Mouse (Mus musculus) gastrocnemius, postnatal 36 days (tissue): ENCODE results near the gene Fam20c. TPM values are rescaled to one million over a fixed set of nuclear protein-coding genes. Genes with fewer than 3 reads are reported as not detected.

Experiments used
- DNase-seq, 2 experiments: peaks; one replicate each; pipeline ENCODE4 v3.0.0; 2022
- intact Hi-C: fragments of 180-260 bp; cut with DNase I; formaldehyde crosslinking; loops from one replicate; pipeline ENCODE4 v1.15.1; 2025
- total RNA-seq, 2 experiments: library from RNA; stranded (reverse); gene quantifications; 2 replicates each; pipeline ENCODE4 v1.2.3; 2021

Fam20c gene
- total RNA-seq, 2 experiments from 2014 or later: 13.9 to 16.3 TPM

- no peak for DNase-seq
- intact Hi-C loops: no loop called here
These were observed 36.7 kb downstream of the Fam20c start for GRCm38 (mm10) chr5:138790954-138791480.

- no peak for DNase-seq
- intact Hi-C loops: no loop called here
These were observed 47.3 kb downstream of the Fam20c start for GRCm38 (mm10) chr5:138801588-138802116.

- no peak for DNase-seq
- intact Hi-C loops: no loop called here
These were observed 50.0 kb downstream of the Fam20c start for GRCm38 (mm10) chr5:138804286-138804685.

- intact Hi-C loops: loop anchor here (5.0 kb wide), 1 partner anchor 633 kb away; no protein-coding TSS in a partner anchor
- DNase-seq: no peak
These were observed 55.5 kb downstream of the Fam20c start for GRCm38 (mm10) chr5:138809767-138810166.

GRCm38 (mm10) chr5:138819780-138820179, 65.5 kb downstream of the Fam20c start, which contains the start of gene Gm5294:
Gene Gm5294, plus strand, starts transcription at chr5:138820080.
- no peak for DNase-seq
- intact Hi-C loops: no loop called here

GRCm38 (mm10) chr5:138820717-138821332, 66.5 kb downstream of the Fam20c start:
- no peak for DNase-seq

GRCm38 (mm10) chr5:138825090-138825489, 70.8 kb downstream of the Fam20c start:
- DNase-seq: no peak
- intact Hi-C loops: no loop called here

More at GRCm38 (mm10) chr5:138820717-138821332, 66.5 kb downstream of the Fam20c start:
- intact Hi-C loops: no loop called here

GRCm38 (mm10) chr5:138833406-138833805, 79.1 kb downstream of the Fam20c start:
- DNase-seq: no peak
- intact Hi-C loops: no loop called here

GRCm38 (mm10) chr5:138834910-138835309, 80.6 kb downstream of the Fam20c start:
- no peak for DNase-seq
- intact Hi-C loops: no loop called here

- intact Hi-C loops: no loop called here
These were observed 86.7 kb downstream of the Fam20c start for GRCm38 (mm10) chr5:138840981-138841380.

GRCm38 (mm10) chr5:138843168-138843824, 89.0 kb downstream of the Fam20c start:
- intact Hi-C loops: no loop called here
- DNase-seq: no peak

More at GRCm38 (mm10) chr5:138840981-138841380, 86.7 kb downstream of the Fam20c start:
- DNase-seq: no peak

- DNase-seq: no peak
- intact Hi-C loops: no loop called here
These were observed 92.2 kb downstream of the Fam20c start for GRCm38 (mm10) chr5:138846506-138846905.

GRCm38 (mm10) chr5:138848102-138848501, 93.8 kb downstream of the Fam20c start:
- DNase-seq: peak; percentile 82 to 92
- intact Hi-C loops: loop anchor here (2.0 kb wide), 2 partner anchors 237 to 331 kb away; no protein-coding TSS in a partner anchor

- intact Hi-C loops: loop anchor here (2.0 kb wide), 2 partner anchors 235 to 329 kb away; no protein-coding TSS in a partner anchor
- DNase-seq: no peak
These were observed 95.6 kb downstream of the Fam20c start for GRCm38 (mm10) chr5:138849682-138850461.

GRCm38 (mm10) chr5:138850462-138850844, 96.1 kb downstream of the Fam20c start:
- intact Hi-C loops: no loop called here
- no peak for DNase-seq

- DNase-seq: no peak
- intact Hi-C loops: no loop called here
These were observed 97.0 kb downstream of the Fam20c start for GRCm38 (mm10) chr5:138851296-138851780.

GRCm38 (mm10) chr5:138852151-138852550, 97.8 kb downstream of the Fam20c start:
- no peak for DNase-seq
- intact Hi-C loops: no loop called here

- intact Hi-C loops: no loop called here
- DNase-seq: no peak
These were observed 99.0 kb downstream of the Fam20c start for GRCm38 (mm10) chr5:138853349-138853748.

GRCm38 (mm10) chr5:138857010-138857617, 102.8 kb downstream of the Fam20c start:
- intact Hi-C loops: loop anchor here (2.0 to 5.0 kb wide), 2 partner anchors 75 to 150 kb away; no protein-coding TSS in a partner anchor
- peak; percentile 72 to 76 for DNase-seq

- intact Hi-C loops: loop anchor here (2.0 to 5.0 kb wide), 2 partner anchors 74 to 149 kb away; no protein-coding TSS in a partner anchor
- no peak for DNase-seq
These were observed 103.5 kb downstream of the Fam20c start for GRCm38 (mm10) chr5:138857811-138858251.
